Mouse (Mus musculus) spleen, postnatal 10 days (tissue): ENCODE results near the gene Gm5724.

Experiments
- DNase-seq, 2 experiments: peaks; one replicate each; pipeline ENCODE4 v3.0.0; 2021 to 2022; ENCODE audit warnings: low spot score in 2 of 2

Gene Gm5724

DNA sequence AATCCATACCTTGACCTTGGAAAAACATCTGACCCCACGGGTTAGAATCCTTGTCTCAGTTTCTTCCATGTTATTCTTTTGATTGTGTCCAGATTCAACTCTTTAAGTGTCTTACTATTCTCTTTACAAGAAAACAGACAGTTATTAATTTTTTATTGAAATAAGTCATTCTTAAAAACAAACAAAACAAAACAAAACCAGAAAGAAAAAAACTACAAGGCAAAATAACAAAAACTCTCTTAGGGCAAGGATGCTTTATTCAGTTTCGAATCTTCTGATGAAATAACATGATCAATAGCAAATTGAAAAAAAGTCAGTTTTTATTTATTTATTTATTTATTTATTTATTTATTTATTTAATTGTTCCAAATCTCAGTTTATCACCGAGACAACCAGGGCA, at the start of gene Gm5724:
Gene Gm5724 (minus strand): TSS at position 101 of the 400 bp plus-strand sequence.
- no peak for DNase-seq

GRCm38 (mm10) chr6:141797837-141798236, 24.2 kb upstream of the Gm5724 start:
- DNase-seq: no peak

DNA sequence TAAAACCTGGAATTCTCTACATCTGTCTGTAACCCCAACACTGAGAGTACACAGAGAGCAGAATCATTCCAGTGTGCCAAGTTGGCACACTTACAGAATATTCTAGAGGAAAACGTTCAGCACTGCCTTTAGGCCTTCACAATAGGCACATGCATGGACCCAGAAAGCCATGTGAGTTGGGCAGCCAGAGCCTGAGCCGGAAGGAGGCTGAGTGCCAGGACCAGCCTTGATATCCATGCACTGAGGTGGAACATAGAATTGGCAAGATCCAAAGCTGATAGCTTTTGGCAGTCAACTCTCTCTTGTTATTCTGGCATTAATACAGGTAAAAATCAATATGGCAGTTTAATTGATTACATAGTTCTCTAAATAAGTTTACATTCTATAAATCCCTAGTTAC, 866 bp upstream of the Gm5724 start:
- DNase-seq: no peak

DNA sequence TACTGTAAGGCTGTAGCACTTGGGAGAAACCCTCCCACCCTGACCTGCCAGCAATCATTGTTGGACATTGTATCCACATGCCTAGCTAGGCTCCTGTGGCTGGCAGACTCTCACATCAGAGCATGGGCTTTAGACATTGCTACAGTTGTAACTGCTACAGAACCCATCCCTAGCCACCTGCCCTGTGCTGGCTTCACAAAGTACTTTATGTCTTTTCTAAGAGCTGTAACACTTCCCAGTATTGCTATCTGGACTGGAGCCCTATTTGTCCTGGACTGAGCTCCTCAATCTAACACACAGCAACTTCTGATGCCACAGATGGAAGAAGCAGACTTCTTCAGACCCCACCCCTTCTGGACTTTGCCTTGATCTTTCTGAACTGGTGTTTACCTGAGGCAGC, 82.4 kb downstream of the Gm5724 start:
- no peak for DNase-seq

GRCm38 (mm10) chr6:141687008-141687407, 86.6 kb downstream of the Gm5724 start:
- no peak for DNase-seq
